Mouse (Mus musculus): ENCODE measurements at regions not wholly inside any gene's neighbourhood (a gene's known extent, or its start where the extent isn't known, plus 50 kb on each side); places are given as distances from the start of the nearest gene placed in this dataset.

DNA sequence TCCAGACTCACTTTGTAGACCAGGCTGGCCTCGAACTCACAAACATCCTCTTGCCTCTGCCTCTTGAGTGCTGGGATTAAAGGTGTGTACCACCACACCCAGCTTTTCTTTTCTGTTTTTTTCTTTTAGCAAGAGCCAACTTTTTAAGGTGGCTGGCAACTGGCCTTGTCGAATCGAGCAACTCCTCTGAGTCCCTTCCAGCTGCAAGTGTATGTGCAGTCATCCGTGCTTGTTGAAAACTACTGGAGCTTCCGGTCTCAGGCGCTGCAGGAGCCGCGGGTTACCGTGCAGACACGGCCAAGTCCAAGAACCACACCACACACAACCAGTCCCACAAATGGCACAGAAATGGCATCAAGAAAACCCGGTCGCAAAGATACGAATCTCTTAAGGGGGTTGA is 537.4 kb downstream of the Zfp704 start:
- in situ Hi-C loops (cut with MboI; ENCODE audit: low sequenced_read_pairs) = loop anchor here (25.0 kb wide), 2 partner anchors 460 to 640 kb away; no protein-coding TSS in a partner anchor

DNA sequence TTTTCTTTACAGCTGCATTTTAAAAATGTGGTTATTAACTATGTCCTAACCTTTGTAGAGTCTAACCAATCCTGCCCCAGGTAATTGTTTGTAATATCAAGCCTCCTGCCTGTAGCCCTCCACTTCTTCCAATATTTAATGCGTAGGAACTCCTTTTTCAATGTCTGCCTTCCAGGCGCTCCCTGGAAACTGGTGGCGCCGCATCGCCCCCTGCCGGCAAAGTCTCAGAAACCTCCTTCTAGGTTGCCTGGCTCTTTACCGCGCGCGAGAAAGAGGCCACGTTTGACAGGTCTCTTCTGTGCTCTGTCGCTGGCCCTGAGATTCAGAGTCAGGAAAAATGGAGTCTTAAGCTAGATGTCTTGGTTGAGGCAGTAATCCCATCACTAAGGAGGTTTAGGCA is 542.8 kb downstream of the Zfp704 start:
- in situ Hi-C loops (cut with MboI; ENCODE audit: low sequenced_read_pairs) = loop anchor here (25.0 kb wide), 2 partner anchors 455 to 645 kb away; no protein-coding TSS in a partner anchor

DNA sequence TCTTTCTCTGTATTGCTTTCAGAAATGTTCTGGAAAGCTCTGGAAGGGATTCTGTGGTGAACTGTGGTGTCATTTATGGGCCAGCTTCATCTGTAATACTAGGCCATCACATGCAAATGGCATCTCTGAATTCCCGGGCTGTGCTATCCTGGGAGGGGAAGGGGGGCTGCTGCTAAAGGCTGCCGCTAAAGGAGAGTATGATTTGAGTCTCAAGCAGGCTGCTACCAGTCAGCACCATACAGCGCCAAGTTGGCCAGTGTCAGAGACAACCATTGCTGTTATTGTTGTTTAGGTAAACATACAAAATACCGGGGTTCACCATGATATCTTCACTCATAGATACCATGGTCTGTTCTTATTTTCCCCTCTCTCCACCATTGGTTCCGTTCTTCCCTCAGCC is 543.5 kb downstream of the Zfp704 start:
- in situ Hi-C loops (cut with MboI; ENCODE audit: low sequenced_read_pairs) = loop anchor here (25.0 kb wide), 2 partner anchors 454 to 646 kb away; no protein-coding TSS in a partner anchor

DNA sequence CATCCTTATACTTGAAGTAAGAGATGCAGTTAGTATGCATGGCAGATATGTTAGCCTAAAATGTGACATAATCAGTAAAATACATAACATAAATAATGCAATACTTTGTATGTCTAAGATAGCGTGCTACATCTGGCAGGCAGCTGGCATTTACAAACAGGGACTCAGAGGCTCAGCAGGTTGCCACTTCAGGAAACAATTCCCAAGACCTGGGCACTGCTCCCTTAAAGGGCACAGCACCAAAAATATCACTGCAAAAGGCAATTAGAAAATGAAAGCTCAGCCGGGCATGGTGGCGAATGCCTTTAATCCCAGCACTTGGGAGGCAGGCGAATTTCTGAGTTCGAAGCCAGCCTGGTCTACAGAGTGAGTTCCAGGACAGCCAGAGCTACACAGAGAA is 544.0 kb downstream of the Zfp704 start:
- in situ Hi-C loops (cut with MboI; ENCODE audit: low sequenced_read_pairs) = loop anchor here (25.0 kb wide), 2 partner anchors 454 to 646 kb away; no protein-coding TSS in a partner anchor

DNA sequence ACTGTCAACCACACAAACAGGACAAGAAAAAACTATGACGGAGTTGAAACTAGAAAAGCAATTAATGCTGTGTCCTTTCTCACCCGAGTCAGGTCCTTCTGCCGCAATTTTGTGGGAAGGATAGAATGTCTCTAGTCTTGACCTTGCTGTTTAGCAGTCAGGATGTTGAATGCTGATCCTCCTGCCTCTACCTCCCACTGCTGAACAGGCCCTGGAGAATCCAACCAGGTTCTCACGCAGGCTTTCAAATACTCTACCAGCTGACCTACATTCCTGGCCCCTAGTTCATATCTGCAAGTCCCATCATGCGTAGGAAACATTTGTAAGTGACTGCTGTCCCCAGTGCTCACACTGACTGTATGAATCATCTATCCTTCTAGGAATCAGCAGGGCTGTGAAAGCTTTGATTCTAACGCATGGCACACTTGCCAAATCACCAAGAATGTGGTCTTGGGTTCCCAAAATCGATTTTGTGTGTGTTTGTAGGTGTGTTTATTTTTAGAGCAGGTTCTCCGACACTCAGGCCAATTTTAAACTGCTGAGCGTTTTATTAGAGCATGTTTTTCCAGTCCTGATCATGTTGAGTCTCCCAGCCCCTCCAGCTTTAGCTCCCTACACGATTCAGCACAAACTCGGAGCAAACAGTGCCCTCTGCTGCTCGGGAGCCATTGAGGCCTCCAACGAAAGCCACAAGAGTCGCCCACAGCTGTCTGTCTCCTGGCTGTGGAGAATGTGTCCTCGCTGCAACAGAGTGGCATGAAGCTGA is 545.4 kb downstream of the Zfp704 start:
- in situ Hi-C loops (cut with MboI; ENCODE audit: low sequenced_read_pairs) = loop anchor here (25.0 kb wide), 2 partner anchors 452 to 648 kb away; no protein-coding TSS in a partner anchor

DNA sequence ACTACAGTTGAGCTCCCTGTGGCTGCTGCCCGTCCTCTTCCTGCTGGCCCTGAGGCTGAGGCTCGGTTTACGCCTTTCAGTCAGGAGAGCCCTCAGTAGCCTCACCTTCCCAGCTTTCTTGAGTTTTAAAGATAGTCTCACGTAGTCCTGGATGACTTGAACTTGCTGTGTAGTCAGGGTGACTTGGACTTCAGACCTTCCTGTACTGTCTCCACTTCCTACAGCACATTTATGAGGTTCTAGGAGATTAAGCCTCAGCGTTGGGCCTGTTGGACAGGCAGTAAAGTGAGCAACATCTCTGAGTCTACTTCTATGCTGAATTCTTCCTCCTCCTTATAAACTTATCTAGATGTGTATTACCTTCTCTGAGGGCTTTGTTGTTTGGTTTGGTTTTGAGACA is 546.2 kb downstream of the Zfp704 start:
- in situ Hi-C loops (cut with MboI; ENCODE audit: low sequenced_read_pairs) = loop anchor here (25.0 kb wide), 2 partner anchors 451 to 649 kb away; no protein-coding TSS in a partner anchor

DNA sequence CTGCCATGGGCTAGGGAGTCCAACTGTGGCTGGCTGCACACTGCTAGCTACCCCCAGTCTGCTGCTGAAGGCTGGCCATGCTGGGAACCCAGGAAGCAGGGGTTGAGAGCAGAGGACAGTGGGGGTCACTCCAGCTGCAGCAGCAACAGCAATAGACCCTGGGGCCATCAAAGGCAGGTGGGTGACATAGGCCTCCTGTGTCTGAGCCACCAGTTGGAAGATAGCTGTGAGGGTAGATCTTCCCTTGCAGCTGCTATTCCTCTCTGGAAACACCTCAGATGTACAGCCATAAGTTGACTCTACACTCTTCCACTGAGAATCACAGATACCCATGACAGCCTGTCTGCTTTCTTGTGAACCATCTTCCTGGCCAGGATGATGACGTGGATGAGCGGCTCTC is 548.5 kb downstream of the Zfp704 start:
- in situ Hi-C loops (cut with MboI; ENCODE audit: low sequenced_read_pairs) = loop anchor here (25.0 kb wide), 2 partner anchors 449 to 651 kb away; no protein-coding TSS in a partner anchor

DNA sequence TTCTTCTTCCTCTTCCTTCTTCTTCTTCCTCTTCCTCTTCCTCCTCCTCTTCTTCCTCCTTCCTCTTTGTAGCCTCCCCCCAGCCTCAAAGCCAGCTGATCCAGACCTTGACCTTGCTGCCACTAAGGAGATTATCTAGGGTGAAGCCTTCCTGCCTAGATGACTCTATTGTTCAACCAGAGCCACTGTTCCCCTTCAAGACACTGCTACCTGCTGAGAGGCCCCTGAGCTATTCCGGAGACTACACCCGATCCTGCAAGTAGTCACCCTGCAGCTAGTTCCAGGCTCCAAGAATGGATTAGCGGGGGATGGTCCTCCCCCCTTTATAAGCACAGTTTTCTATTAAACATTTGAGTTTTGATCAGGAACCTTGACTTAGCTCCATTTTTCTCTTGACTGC is 552.2 kb downstream of the Zfp704 start:
- in situ Hi-C loops (cut with MboI; ENCODE audit: low sequenced_read_pairs) = loop anchor here (10.0 to 25.0 kb wide), 3 partner anchors 93 to 655 kb away; no protein-coding TSS in a partner anchor

DNA sequence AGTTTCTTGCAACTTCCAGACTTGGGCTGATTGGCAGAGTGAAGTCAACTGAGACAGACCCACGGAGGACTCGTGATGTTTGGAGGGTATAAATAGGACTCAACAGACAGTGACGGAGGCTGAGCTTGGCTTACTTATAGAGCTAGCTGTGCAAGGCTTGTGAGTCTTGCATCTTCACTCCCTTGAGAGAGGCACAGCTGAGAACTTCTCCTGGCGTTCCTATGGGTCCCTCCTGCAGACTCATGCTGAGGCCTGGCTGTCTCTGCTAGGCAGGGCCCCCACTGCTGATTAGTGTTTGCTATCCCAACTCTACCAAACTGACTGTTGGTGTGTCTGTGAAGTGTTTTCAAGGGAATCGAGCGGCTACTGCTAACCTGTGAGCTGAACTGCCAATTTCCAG is 553.0 kb downstream of the Zfp704 start:
- in situ Hi-C loops (cut with MboI; ENCODE audit: low sequenced_read_pairs) = loop anchor here (10.0 to 25.0 kb wide), 3 partner anchors 92 to 655 kb away; no protein-coding TSS in a partner anchor

DNA sequence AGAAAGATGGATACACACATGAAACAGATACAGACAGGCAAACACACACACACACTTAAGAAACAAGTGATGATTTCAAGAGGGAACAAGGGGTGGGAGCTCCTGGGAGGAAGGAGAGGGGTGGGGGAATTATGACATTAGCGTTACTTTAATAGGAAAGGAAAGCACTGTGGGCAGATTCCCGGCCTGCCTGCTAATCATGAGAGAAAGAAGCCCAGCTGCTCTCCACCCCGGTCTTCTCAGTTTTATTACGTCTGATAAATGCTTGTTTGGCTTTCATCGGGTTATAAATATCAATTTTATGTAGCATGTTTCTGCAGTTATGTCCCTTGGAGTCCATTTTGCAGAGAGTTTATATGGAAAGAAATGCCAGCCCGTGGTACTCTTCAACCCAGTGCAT is 554.1 kb downstream of the Zfp704 start:
- in situ Hi-C loops (cut with MboI; ENCODE audit: low sequenced_read_pairs) = loop anchor here (10.0 to 25.0 kb wide), 3 partner anchors 91 to 657 kb away; no protein-coding TSS in a partner anchor
